Mouse (Mus musculus): Measurements from ENCODE around the gene Smap2. TPM values are rescaled to one million over a fixed set of nuclear protein-coding genes. Genes with fewer than 3 reads are reported as not detected.
A peak's percentile ranks its signal among the peaks of the same experiment; 100 is the strongest.

Gene Smap2
- polyA plus RNA-seq, 1 experiment from 2014 or later = 19.2 TPM

- no peaks in the 10 kb centered on the region for H3K27me3 ChIP-seq (ENCODE audit: insufficient read depth, low read length)
- no peaks in the 10 kb centered on the region for H3K9me3 ChIP-seq (ENCODE audit: low read depth, low read length)
- no peaks in the 10 kb centered on the region for H3K4me1 ChIP-seq (ENCODE audit: insufficient read depth)
- H3K4me3 ChIP-seq (ENCODE audit: low read depth, low read length) = no peak overlapping the region
- no peak overlapping the region for H3K4me2 ChIP-seq
- no peak for TF ChIP-seq CTCF (IDR thresholded peaks at IDR 0.05; ENCODE audit: low read depth)
- ATAC-seq (ENCODE audit: insufficient read depth) (no peak), DNase-seq (peak; percentile 31)
- H3K36me3 ChIP-seq (ENCODE audit: insufficient read depth) = no peaks in the 10 kb centered on the region
- no peak overlapping the region for H3K27ac ChIP-seq (ENCODE audit: low read depth)
- H3K9ac ChIP-seq = no peak overlapping the region
Observed at GRCm38 (mm10) chr4:121021911-121022310, 4.9 kb upstream of the Smap2 start.

- WGBS = 65% methylated on average over 10 of the region's 10 CpGs
- Histone ChIP-seq H3K4me1 (ENCODE audit: insufficient read depth) (peaks cover 5% of the 10 kb centered on the region; the same call in 1 of the 2 replicates), H3K9ac (no peak overlapping the region), H3K4me3 (ENCODE audit: low read depth, low read length) (no peak overlapping the region), H3K27ac (ENCODE audit: low read depth) (no peak overlapping the region), H3K27me3 (ENCODE audit: insufficient read depth, low read length) (no peaks in the 10 kb centered on the region), H3K4me2 (no peak overlapping the region), H3K36me3 (ENCODE audit: insufficient read depth) (no peaks in the 10 kb centered on the region), H3K9me3 (ENCODE audit: low read depth, low read length) (no peaks in the 10 kb centered on the region)
- no peak for ATAC-seq (ENCODE audit: insufficient read depth)
- DNase-seq = no peak
- TF ChIP-seq CTCF (IDR thresholded peaks at IDR 0.05; ENCODE audit: low read depth) = no peak
Observed at GRCm38 (mm10) chr4:121020040-121020790, 3.2 kb upstream of the Smap2 start.

- H3K4me3 ChIP-seq (ENCODE audit: low read depth, low read length) = no peak overlapping the region
- no peak for TF ChIP-seq CTCF (IDR thresholded peaks at IDR 0.05; ENCODE audit: low read depth)
Observed at GRCm38 (mm10) chr4:121018250-121018649, 1.2 kb upstream of the Smap2 start.

DNA sequence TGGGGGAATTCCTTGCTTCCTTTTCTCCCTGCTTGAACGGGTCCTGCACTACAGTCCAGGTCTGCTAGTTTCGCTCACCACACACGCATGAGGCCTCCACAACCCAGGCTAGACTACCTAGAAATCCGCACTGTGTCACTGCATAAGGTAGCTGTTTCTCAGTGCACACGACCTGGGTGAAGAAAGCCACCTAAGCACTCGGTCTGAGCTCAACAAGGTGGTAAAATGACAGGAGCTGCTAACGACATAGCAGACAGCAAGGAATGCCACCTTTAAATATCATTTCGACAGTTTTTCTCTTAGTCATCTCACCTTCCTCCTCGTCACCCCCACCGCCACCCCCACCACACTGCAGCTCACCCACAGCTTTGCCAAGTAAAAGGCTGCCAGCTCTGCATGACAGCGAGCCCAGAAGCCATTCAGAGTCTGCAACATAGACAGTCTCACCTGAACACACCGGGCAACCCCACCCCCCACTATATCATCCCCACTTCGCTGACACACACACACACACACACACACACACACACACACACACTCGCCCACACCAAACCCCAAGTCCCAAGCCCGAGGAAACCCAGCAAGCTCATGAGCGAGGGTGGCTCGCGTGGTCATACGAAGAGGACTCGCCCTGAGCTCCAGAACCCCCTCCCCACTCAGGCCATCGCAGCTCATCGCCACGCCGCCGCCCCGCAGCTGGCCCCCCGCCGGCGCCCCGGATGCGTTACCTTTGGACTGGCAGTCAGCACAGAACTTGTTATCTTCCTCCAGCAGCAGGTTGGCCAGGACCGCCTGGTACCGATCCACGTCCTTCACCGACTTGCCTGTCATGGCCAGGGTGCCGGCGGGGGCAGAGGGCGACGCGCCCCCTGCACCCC is 787 bp downstream of the Smap2 start:
- Histone ChIP-seq H3K9me3 (ENCODE audit: low read depth, low read length) (no peaks in the 10 kb centered on the region), H3K4me1 (ENCODE audit: insufficient read depth) (peaks cover 5% of the 10 kb centered on the region; the same call in 1 of the 2 replicates), H3K36me3 (ENCODE audit: insufficient read depth) (no peaks in the 10 kb centered on the region), H3K27me3 (ENCODE audit: insufficient read depth, low read length) (no peaks in the 10 kb centered on the region), H3K4me2 (peak overlapping the region; percentile 92), H3K27ac (ENCODE audit: low read depth) (peak overlapping the region; percentile 56; the same call in 1 of the 2 replicates), H3K9ac (peak overlapping the region; percentile 78), H3K4me3 (ENCODE audit: low read depth, low read length) (peak overlapping the region; percentile 75)
- DNase-seq (peak; percentile 31), ATAC-seq (ENCODE audit: insufficient read depth) (peak; percentile 1)
- whole genome bisulfite sequencing = 5% methylated on average over 39 of the region's 40 CpGs
- no peak for TF ChIP-seq CTCF (IDR thresholded peaks at IDR 0.05; ENCODE audit: low read depth)

More at GRCm38 (mm10) chr4:121018250-121018649, 1.2 kb upstream of the Smap2 start:
- Histone ChIP-seq H3K4me2 (no peak overlapping the region), H3K36me3 (ENCODE audit: insufficient read depth) (no peaks in the 10 kb centered on the region), H3K9ac (no peak overlapping the region), H3K4me1 (ENCODE audit: insufficient read depth) (peaks cover 5% of the 10 kb centered on the region; the same call in 1 of the 2 replicates), H3K27me3 (ENCODE audit: insufficient read depth, low read length) (no peaks in the 10 kb centered on the region), H3K27ac (ENCODE audit: low read depth) (no peak overlapping the region), H3K9me3 (ENCODE audit: low read depth, low read length) (no peaks in the 10 kb centered on the region)
- DNase-seq (no peak), ATAC-seq (ENCODE audit: insufficient read depth) (no peak)
- WGBS = 70% methylated on average over 3 of the region's 3 CpGs

DNA sequence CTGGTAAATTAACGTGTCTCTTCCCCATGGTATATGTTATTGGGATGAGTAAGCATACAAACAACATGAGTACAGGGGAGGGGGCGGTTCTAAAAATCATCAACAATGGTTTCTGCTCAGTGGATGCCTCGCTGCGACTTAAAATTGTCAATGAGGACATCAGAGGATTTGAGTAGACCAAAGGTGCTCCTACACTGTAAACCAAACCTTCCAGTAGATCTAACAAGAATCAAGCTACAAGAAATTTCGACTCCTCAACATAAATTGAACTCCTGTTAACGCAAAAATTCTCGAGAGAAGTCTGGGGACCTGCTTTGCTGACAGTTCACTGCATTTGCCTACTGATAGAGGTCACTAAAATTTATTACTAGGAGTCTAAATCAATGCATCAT is 1.8 kb downstream of the Smap2 start:
- no peaks in the 10 kb centered on the region for H3K27me3 ChIP-seq (ENCODE audit: insufficient read depth, low read length)
- H3K4me1 ChIP-seq (ENCODE audit: insufficient read depth) = peaks cover 5% of the 10 kb centered on the region; the same call in 1 of the 2 replicates
- H3K9me3 ChIP-seq (ENCODE audit: low read depth, low read length) = no peaks in the 10 kb centered on the region
- no peak overlapping the region for H3K9ac ChIP-seq
- no peak for TF ChIP-seq CTCF (IDR thresholded peaks at IDR 0.05; ENCODE audit: low read depth)
- no peaks in the 10 kb centered on the region for H3K36me3 ChIP-seq (ENCODE audit: insufficient read depth)
- no peak overlapping the region; the same call in 1 of the 2 replicates for H3K27ac ChIP-seq (ENCODE audit: low read depth)
- ATAC-seq (ENCODE audit: insufficient read depth) = no peak
- DNase-seq = no peak
- H3K4me3 ChIP-seq (ENCODE audit: low read depth, low read length) = 0 out of 2 replicates have a peak overlapping the region, but pooled peaks have one; percentile 75
- peak overlapping the region; percentile 92 for H3K4me2 ChIP-seq
- 74% methylated on average over 7 of the region's 7 CpGs for WGBS

GRCm38 (mm10) chr4:121014594-121015267 is 2.3 kb downstream of the Smap2 start:
- WGBS = 52% methylated on average over 10 of the region's 10 CpGs
- H3K27ac ChIP-seq (ENCODE audit: low read depth) = no peak overlapping the region; the same call in 1 of the 2 replicates
- no peak overlapping the region for H3K9ac ChIP-seq
- H3K36me3 ChIP-seq (ENCODE audit: insufficient read depth) = no peaks in the 10 kb centered on the region
- H3K27me3 ChIP-seq (ENCODE audit: insufficient read depth, low read length) = no peaks in the 10 kb centered on the region
- no peak overlapping the region for H3K4me3 ChIP-seq (ENCODE audit: low read depth, low read length)
- H3K9me3 ChIP-seq (ENCODE audit: low read depth, low read length) = no peaks in the 10 kb centered on the region
- TF ChIP-seq CTCF (IDR thresholded peaks at IDR 0.05; ENCODE audit: low read depth) = no peak
- peaks cover 5% of the 10 kb centered on the region; the same call in 1 of the 2 replicates for H3K4me1 ChIP-seq (ENCODE audit: insufficient read depth)
- DNase-seq = no peak
- no peak for ATAC-seq (ENCODE audit: insufficient read depth)
- peak overlapping the region; percentile 92 for H3K4me2 ChIP-seq

Data from lung, embryonic 14.5 days (tissue).